Mouse (Mus musculus) liver, postnatal 0 days (tissue): ENCODE measurements around the gene Marveld3.

Experiments used
- CTCF ChIP-seq: sonication (generic); IDR thresholded peaks from 2 replicates; pipeline ENCODE4 v1.5.1; 2016; ENCODE audit warnings: antibody characterized with exemption, low read depth
- EP300 ChIP-seq: IDR thresholded peaks from 2 replicates; pipeline ENCODE4 v1.6.1; 2016; ENCODE audit warnings: antibody characterized with exemption, low read depth, mild to moderate bottlenecking

DNA sequence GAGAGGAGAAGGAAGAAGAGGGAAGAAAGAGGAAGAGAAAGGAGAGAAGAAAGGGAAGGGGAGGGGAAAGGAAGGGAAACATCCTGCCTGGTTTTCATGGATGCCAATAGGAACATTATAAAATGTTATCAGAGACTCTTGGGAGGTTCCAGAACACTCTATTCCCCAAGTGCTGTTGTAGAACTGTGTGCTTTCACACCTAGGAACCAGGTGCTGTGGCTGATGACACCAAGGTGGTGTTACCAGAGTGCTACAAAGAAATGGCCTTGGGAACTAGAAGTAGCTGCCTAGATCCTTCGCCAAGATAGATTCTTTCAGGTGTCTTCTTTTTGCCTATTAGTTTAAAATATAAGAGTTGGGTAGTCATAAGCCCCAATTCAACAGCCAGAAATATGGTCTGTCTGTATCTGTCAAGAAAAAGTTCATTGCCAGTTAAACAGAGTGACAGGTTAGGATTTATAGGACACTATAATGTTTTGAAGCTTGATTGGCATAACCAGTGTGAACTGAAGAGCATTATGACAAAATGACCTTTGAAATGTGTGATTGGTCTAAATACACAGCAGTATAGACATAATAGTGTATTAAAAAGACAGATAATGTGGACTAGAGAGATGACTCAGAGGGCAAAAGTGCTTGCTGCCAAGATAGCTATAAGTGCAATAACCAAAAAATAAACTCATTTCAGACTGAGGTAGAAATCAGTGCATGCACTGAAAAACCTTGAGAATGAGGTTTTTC lies 56.9 kb downstream of the Marveld3 start:
- TF ChIP-seq EP300 (no peak), CTCF (no peak)
